Mouse (Mus musculus): Measurements from ENCODE around the gene Rnf135.

DNA sequence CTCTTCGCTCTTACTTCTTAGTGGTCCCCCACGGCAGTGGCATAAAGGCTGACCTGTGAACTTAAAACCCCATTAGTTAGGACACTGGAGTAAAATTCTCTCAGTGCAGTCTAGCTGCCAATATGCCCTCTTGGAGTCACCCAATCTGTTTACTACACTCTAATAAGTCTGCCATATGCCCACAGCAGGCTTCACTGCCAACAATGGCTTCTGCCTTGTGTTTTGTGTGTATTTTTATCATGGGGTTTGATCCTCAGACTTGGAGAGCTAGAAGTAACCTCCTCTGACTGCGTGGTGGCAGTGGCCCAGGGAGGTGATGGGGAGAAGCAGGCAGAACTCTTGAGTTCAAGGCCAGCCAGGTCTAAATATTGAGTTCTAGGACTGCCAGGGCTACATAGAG is 20.4 kb downstream of the Rnf135 start:
- TF ChIP-seq GATA1 (IDR thresholded peaks at IDR 0.05; ENCODE audit: borderline replicate concordance, low read length), result no peak
- TF ChIP-seq FLI1 (IDR thresholded peaks at IDR 0.05; ENCODE audit: low read length), result no peak
